In the genomic region with DNA sequence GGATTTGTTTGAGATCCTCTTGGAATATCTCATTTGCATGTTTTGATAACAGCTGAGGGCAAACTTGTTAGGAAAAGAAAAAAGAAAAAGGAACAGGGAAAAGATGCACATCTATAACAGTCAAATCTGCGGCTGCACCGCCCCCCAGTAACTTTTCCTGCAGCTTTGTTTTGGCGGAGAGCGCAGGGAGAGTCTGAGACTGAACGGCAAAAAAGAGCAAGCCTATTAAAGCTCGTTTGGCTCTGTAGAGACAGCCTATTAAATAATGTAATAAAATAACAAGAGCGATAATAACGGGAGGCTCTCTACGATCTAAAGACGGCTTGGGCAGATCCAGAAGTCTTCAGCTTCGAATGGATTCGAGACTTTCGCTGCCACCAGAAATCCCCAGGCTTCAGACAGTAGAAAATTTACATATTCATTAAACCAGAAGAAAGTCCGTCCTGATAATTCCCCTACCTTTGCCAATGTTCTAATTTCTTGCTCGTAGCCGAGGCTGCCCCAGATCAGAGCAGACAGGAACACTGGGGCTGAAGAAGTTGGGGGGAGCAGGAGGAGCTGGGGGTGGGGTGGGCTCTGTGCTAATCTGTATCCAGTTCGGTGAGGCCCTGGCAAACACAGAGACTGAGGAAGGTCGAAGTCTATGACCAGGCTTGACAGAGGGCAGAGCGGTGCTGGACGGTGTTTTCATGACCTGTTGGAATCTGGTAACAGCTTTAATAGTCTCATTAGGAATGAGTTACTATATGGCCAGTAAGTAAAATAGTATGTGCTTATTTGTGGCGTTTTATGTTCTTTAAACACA, we compare ENCODE assay signal across 9 mouse cellular contexts. TPM values are rescaled to one million over a fixed set of nuclear protein-coding genes. Genes with fewer than 3 reads are reported as not detected.
A peak's percentile ranks its signal among the peaks of the same experiment; 100 is the strongest.
DNase-seq lines count a peak whose midpoint lies in the region; ATAC-seq and TF ChIP-seq lines count a peak whose summit lies in the region.
"Had no signal": no experiment of that assay in that cellular context is flagged by ENCODE, and none has a peak within 500 bp of the region (broad histone marks: within the 10 kb centered on the region; RNA-seq: fewer than 3 reads in every experiment).

No protein-coding gene starts in this region.

- WGBS in liver, adult 2 months: 1% methylated on average over 21 of the region's 21 CpGs
- under 1% methylated on average over 21 of the region's 21 CpGs for WGBS in heart, embryonic 12.5 days
- under 1% methylated on average over 21 of the region's 21 CpGs for WGBS in neural tube, embryonic 11.5 days

- H3K27me3 ChIP-seq in liver, adult 2 months (ENCODE audit: control insufficient read depth, insufficient read depth, low read length): peaks cover 26% of the 10 kb centered on the region
- peaks cover 37% of the 10 kb centered on the region for H3K27me3 ChIP-seq in heart, embryonic 12.5 days (replicated peaks)
- H3K27me3 ChIP-seq in neural tube, embryonic 11.5 days (ENCODE audit: control insufficient read depth, insufficient read depth, low read length): peaks cover 64% of the 10 kb centered on the region

- no peaks in the 10 kb centered on the region for H3K36me3 ChIP-seq in liver, adult 2 months (ENCODE audit: control insufficient read depth, insufficient read depth, low read length)
- no peaks in the 10 kb centered on the region for H3K36me3 ChIP-seq in heart, embryonic 12.5 days
- no peaks in the 10 kb centered on the region for H3K36me3 ChIP-seq in neural tube, embryonic 11.5 days (ENCODE audit: control insufficient read depth, insufficient read depth, low read length)
- H3K36me3 ChIP-seq: G1E had no signal

- H3K4me2 ChIP-seq in heart, embryonic 12.5 days: peak overlapping the region; percentile 90
- H3K4me2 ChIP-seq in neural tube, embryonic 11.5 days (ENCODE audit: low read depth): peak overlapping the region; percentile 57

- no peak for TF ChIP-seq POLR2A in liver, adult 2 months (IDR thresholded peaks at IDR 0.05; ENCODE audit: extremely low read depth, insufficient read depth, low read length)

- peaks cover 15% of the 10 kb centered on the region; the same call in 1 of the 2 replicates for H3K4me1 ChIP-seq in liver, adult 2 months (ENCODE audit: control insufficient read depth, insufficient read depth, low read length)
- peaks cover 7% of the 10 kb centered on the region; the same call in 1 of the 2 replicates for H3K4me1 ChIP-seq in heart, embryonic 12.5 days (replicated peaks)
- peaks cover 12% of the 10 kb centered on the region for H3K4me1 ChIP-seq in neural tube, embryonic 11.5 days (ENCODE audit: control insufficient read depth, insufficient read depth, low read length)

- no peak overlapping the region for H3K27ac ChIP-seq in liver, adult 2 months (replicated peaks; ENCODE audit: insufficient read depth, low read depth, low read length)
- H3K27ac ChIP-seq in heart, embryonic 12.5 days (ENCODE audit: poor library complexity, severe bottlenecking): no peak overlapping the region
- peak overlapping the region; percentile 27; the same call in 1 of the 2 replicates for H3K27ac ChIP-seq in neural tube, embryonic 11.5 days (ENCODE audit: low read depth, low read length)

- no peaks in the 10 kb centered on the region for H3K79me2 ChIP-seq in liver, adult 2 months (ENCODE audit: control insufficient read depth, insufficient read depth, low read length)

- no peak overlapping the region for H3K9ac ChIP-seq in liver, adult 2 months (ENCODE audit: low read depth, low read length)
- H3K9ac ChIP-seq in heart, embryonic 12.5 days: peak overlapping the region; percentile 61
- no peak overlapping the region for H3K9ac ChIP-seq in neural tube, embryonic 11.5 days (ENCODE audit: low read length)

- no peaks in the 10 kb centered on the region for H3K9me3 ChIP-seq in heart, embryonic 12.5 days (replicated peaks)
- no peaks in the 10 kb centered on the region for H3K9me3 ChIP-seq in neural tube, embryonic 11.5 days (ENCODE audit: control insufficient read depth, low read length)
- H3K9me3 ChIP-seq: G1E had no signal

- ATAC-seq in heart, embryonic 12.5 days (ENCODE audit: insufficient number of reproducible peaks, low FRiP score): no peak
- ATAC-seq in neural tube, embryonic 11.5 days (ENCODE audit: insufficient read depth, low FRiP score, low TSS enrichment): 0 out of 2 replicates have a peak, but pooled peaks have one; percentile 31
- no peak for ATAC-seq in CD4-positive, CD25-positive, alpha-beta regulatory T cell, adult 4 months

- peak overlapping the region; percentile 54 for H3K4me3 ChIP-seq in liver, adult 2 months (ENCODE audit: insufficient read depth, low read depth, low read length)
- H3K4me3 ChIP-seq in heart, embryonic 12.5 days: peak overlapping the region; percentile 62
- peak overlapping the region; percentile 23 for H3K4me3 ChIP-seq in neural tube, embryonic 11.5 days (ENCODE audit: low read depth, low read length)

- no peak for TF ChIP-seq CTCF in liver, adult 2 months (IDR thresholded peaks at IDR 0.05; ENCODE audit: low read depth, low read length)

- peak; percentile 71 for DNase-seq in liver, adult 2 months (ENCODE audit: extremely low read depth, low read depth, low spot score)
- DNase-seq in liver: no peak
- peak; percentile 41 for DNase-seq in kidney, postnatal 10 days
- peak; percentile 53 for DNase-seq in neural tube, embryonic 11.5 days (ENCODE audit: low spot score)
- no peak for DNase-seq in adrenal gland, postnatal 10 days
- no peak for DNase-seq in right cerebral cortex, adult 18-20 months

RNA-seq across cellular contexts. Expression of gene Prrx1, which starts 0.6 kb away (rescaled TPM):
- 0.40 and 0.46 TPM in 2 replicates for total RNA-seq in liver, adult 2 months (2014; rRNA removed)
- 0.04 and 0.06 TPM in 2 replicates for polyA plus RNA-seq in liver, adult 2 months (2012; rRNA removed)
- polyA plus RNA-seq in heart, embryonic 12.5 days (2016; fragmentation: Nextera tagmentation; extraction: Ambion mirVana): 7.5 and 9.4 TPM in 2 replicates
- polyA plus RNA-seq in neural tube, embryonic 11.5 days (2014; fragmentation: Nextera tagmentation; extraction: Ambion mirVana): 30.7 and 39.1 TPM in 2 replicates
- polyA plus RNA-seq in CD4-positive, CD25-positive, alpha-beta regulatory T cell, adult 4 months (2017; shearing (Covaris generic)): not detected
- total RNA-seq in adrenal gland, postnatal 10 days (2021): 10 to 100 TPM; 14.2 to 22.1 TPM
- polyA plus RNA-seq: G1E had no signal

Comparison
In these comparisons a context has a peak if more than half of its experiments do, and no peak if none do; other contexts are left out.
1. DNase-seq: peak in liver, adult 2 months (single experiment), kidney, postnatal 10 days (single experiment) and neural tube, embryonic 11.5 days (single experiment); none in liver (single experiment), adrenal gland, postnatal 10 days (single experiment) and right cerebral cortex, adult 18-20 months (single experiment).
2. Peak in every context shown above with its lines, with median percentiles within 50 percentile points of each other: H3K4me3 ChIP-seq.